Mouse (Mus musculus) E14TG2a.4 (cell line): ENCODE data around the gene Mlana.

ENCODE experiments used
- CTCF ChIP-seq: conservative IDR thresholded peaks from 2 replicates; pipeline ENCODE4 v1.5.1; 2014; ENCODE audit warnings: low read length
- NANOG ChIP-seq: IDR thresholded peaks from 2 replicates; pipeline ENCODE4 v1.6.1; 2014; ENCODE audit warnings: borderline replicate concordance, low read length, mixed read lengths
- POU5F1 ChIP-seq: IDR thresholded peaks from 2 replicates; pipeline ENCODE4 v1.6.1; 2014; ENCODE audit warnings: low read length, borderline replicate concordance

GRCm38 (mm10) chr19:29709461-29709860, 11.8 kb downstream of the Mlana start:
- TF ChIP-seq CTCF (no peak), NANOG (no peak), POU5F1 (no peak)
